Mouse (Mus musculus): ENCODE data around the gene Olfr606. TPM values are rescaled to one million over a fixed set of nuclear protein-coding genes. Genes with fewer than 3 reads are reported as not detected.
"Not testable (repeated sequence)": the region's sequence is repeated elsewhere in the genome, so short reads cannot be mapped to it uniquely, and the experiment has no call there.

Olfr606 gene
- not detected in 2 replicates for polyA plus RNA-seq (2014; fragmentation: Nextera tagmentation; extraction: Ambion mirVana)

DNA sequence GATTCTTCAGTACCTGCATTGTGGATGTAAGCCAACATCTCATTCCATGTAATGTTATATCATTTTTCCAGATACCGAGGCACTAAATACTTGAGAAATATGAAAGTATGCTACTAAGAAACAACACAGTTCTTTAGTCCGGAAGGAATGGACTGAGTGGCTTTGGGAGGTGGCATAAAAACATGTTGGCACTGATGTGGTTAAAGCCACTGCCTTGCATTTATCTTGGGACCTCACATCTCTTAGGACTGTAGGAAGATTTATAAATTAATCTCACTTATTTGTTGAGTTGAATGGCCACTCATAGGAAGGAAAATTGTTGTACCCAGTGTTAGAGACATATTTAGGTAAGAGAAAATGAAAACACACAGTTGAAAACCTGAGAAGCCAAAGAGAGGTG lies at the start of gene Olfr606:
Gene Olfr606, plus strand, starts transcription at position 301 of the 400 bp plus-strand sequence.
- Histone ChIP-seq H3K27ac (ENCODE audit: low read depth) (no peak within 1 kb of the TSS), H3K36me3 (ENCODE audit: control insufficient read depth, insufficient read depth, low read length) (no peaks in the 10 kb centered on the region)

DNA sequence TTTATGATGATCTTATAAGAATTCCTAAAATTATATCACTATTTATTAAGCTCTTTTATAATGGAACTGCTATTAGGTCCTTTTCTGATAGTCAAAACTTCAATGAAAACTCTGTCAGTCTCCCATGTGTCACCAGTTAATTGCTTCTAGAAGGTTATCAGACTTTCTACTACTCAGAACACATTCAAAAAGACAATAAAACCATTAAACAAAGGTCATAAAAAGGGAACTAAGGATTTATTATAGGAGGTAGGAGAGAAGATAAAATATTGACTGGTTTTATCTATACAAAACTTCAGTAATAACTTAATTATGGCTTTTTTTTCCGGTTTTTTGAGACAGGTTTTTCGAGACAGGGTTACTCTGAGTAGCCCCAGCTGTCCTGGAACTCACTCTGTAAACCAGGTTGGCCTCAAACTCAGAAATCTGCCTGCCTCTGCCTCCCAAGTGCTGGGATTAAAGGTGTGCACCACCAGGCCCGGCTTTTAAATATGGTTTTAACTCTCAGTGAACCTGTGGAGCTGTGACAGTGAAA lies 42.3 kb upstream of the Olfr606 start:
- not testable (repeated sequence) for DNase-seq (ENCODE audit: low spot score); H3K9me3 ChIP-seq (ENCODE audit: control insufficient read depth, low read length); H3K4me2 ChIP-seq (ENCODE audit: low read length); H3K27ac ChIP-seq (ENCODE audit: low read depth); ATAC-seq (replicated peaks; ENCODE audit: low FRiP score, low TSS enrichment, low read depth); H3K36me3 ChIP-seq (ENCODE audit: control insufficient read depth, insufficient read depth, low read length); H3K27me3 ChIP-seq (replicated peaks; ENCODE audit: control insufficient read depth, insufficient read depth, low read length); H3K4me1 ChIP-seq (replicated peaks; ENCODE audit: control insufficient read depth, insufficient read depth, low read length); H3K4me3 ChIP-seq (ENCODE audit: low read depth, low read length); H3K9ac ChIP-seq (ENCODE audit: low read length)
- WGBS, result 58% methylated on average over 3 of the region's 3 CpGs

More for the DNA sequence above, at the start of gene Olfr606:
- 90% methylated on average over 2 of the region's 2 CpGs for WGBS
- ATAC-seq (replicated peaks; ENCODE audit: low FRiP score, low TSS enrichment, low read depth) (no peak), DNase-seq (ENCODE audit: low spot score) (no peak)
- no peak within 1 kb of the TSS for H3K4me2 ChIP-seq (ENCODE audit: low read length)
- H3K9ac ChIP-seq (ENCODE audit: low read length), result no peak within 1 kb of the TSS
- H3K27me3 ChIP-seq (replicated peaks; ENCODE audit: control insufficient read depth, insufficient read depth, low read length), result no peaks in the 10 kb centered on the region
- no peak within 1 kb of the TSS for H3K4me3 ChIP-seq (ENCODE audit: low read depth, low read length)
- H3K9me3 ChIP-seq (ENCODE audit: control insufficient read depth, low read length), result no peaks in the 10 kb centered on the region
- H3K4me1 ChIP-seq (replicated peaks; ENCODE audit: control insufficient read depth, insufficient read depth, low read length), result no peaks in the 10 kb centered on the region

DNA sequence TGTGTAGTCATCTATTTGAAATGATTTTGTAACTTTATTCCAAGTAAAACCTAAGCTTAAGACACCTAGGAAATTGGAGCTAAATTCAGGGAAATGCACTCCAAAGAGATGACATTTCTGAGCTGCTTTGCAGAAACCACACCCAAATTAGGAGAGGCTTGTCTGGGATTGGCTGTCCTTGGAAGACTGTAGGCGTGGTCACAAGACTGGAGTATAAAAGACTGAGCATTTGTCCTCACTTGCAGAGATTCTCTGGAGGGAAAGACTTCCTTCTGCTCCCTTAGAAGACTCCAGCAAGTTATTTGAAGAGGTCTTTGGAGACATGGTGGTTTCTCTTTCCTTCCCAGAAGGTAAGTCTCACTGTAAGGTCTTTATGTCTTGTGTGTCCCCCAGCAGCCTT lies 34.1 kb upstream of the Olfr606 start, which contains the start of gene Usp17lc:
Gene Usp17lc, plus strand, starts transcription at position 301 of the 400 bp plus-strand sequence.
- not testable (repeated sequence) for H3K4me3 ChIP-seq (ENCODE audit: low read depth, low read length); H3K4me1 ChIP-seq (replicated peaks; ENCODE audit: control insufficient read depth, insufficient read depth, low read length); ATAC-seq (replicated peaks; ENCODE audit: low FRiP score, low TSS enrichment, low read depth); DNase-seq (ENCODE audit: low spot score); H3K9me3 ChIP-seq (ENCODE audit: control insufficient read depth, low read length); H3K27ac ChIP-seq (ENCODE audit: low read depth); H3K9ac ChIP-seq (ENCODE audit: low read length); H3K27me3 ChIP-seq (replicated peaks; ENCODE audit: control insufficient read depth, insufficient read depth, low read length); H3K36me3 ChIP-seq (ENCODE audit: control insufficient read depth, insufficient read depth, low read length); H3K4me2 ChIP-seq (ENCODE audit: low read length)
- WGBS, result 90% methylated on average over 1 of the region's 1 CpGs

DNA sequence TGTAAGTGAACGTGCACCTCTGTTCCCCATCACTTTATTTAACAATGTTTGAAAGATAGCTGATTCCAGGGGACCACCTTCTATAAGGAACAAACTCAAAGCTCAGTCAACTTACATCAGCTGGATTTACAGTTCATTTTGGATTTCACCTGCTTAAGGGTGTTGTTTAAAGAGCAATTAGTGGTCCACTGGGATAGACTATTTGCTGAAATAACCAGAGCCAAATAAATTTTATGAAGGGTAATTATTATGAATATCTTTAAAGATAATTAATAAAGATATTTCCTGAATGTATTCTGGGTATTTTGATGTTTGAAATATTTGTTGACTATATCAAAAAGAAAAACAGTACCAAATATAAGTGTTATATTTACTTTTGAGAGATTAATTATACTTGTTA lies 3.5 kb upstream of the Olfr606 start, which contains the start of gene Olfr605:
Gene Olfr605, minus strand, starts transcription at position 101 of the 400 bp plus-strand sequence.
- H3K9me3 ChIP-seq (ENCODE audit: control insufficient read depth, low read length), result no peaks in the 10 kb centered on the region
- no peaks in the 10 kb centered on the region for H3K4me1 ChIP-seq (replicated peaks; ENCODE audit: control insufficient read depth, insufficient read depth, low read length)
- no peak for DNase-seq (ENCODE audit: low spot score)
- H3K36me3 ChIP-seq (ENCODE audit: control insufficient read depth, insufficient read depth, low read length), result no peaks in the 10 kb centered on the region
- no peak within 1 kb of the TSS for H3K4me3 ChIP-seq (ENCODE audit: low read depth, low read length)
- H3K27ac ChIP-seq (ENCODE audit: low read depth), result no peak within 1 kb of the TSS
- no peaks in the 10 kb centered on the region for H3K27me3 ChIP-seq (replicated peaks; ENCODE audit: control insufficient read depth, insufficient read depth, low read length)
- H3K4me2 ChIP-seq (ENCODE audit: low read length), result no peak within 1 kb of the TSS
- WGBS, result 91% methylated on average over 1 of the region's 1 CpGs
- no peak for ATAC-seq (replicated peaks; ENCODE audit: low FRiP score, low TSS enrichment, low read depth)
- no peak within 1 kb of the TSS for H3K9ac ChIP-seq (ENCODE audit: low read length)

DNA sequence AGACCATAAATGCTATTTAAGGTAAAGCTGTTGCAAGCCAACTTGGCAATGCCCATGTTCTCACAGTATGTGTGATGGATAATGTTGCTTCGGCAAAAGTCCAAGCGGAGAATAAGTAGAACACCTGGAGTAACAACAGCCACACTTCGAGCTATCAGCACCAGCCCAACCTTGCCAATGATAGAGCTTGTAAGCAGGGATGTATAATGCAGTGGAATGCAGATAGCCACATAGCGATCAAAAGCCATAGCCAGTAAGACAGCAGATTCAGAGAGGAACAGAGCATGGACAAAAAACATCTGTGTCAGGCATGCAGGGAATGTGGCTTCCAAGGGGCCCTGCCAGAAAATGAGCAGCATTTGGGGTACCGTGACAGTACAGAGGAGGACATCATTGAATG lies 11.7 kb downstream of the Olfr606 start:
- Histone ChIP-seq H3K4me3 (ENCODE audit: low read depth, low read length) (no peak overlapping the region), H3K36me3 (ENCODE audit: control insufficient read depth, insufficient read depth, low read length) (no peaks in the 10 kb centered on the region), H3K27me3 (replicated peaks; ENCODE audit: control insufficient read depth, insufficient read depth, low read length) (no peaks in the 10 kb centered on the region), H3K27ac (ENCODE audit: low read depth) (no peak overlapping the region), H3K9ac (ENCODE audit: low read length) (no peak overlapping the region), H3K4me1 (replicated peaks; ENCODE audit: control insufficient read depth, insufficient read depth, low read length) (no peaks in the 10 kb centered on the region), H3K9me3 (ENCODE audit: control insufficient read depth, low read length) (no peaks in the 10 kb centered on the region), H3K4me2 (ENCODE audit: low read length) (no peak overlapping the region)
- 81% methylated on average over 5 of the region's 5 CpGs for WGBS
- ATAC-seq (replicated peaks; ENCODE audit: low FRiP score, low TSS enrichment, low read depth) (no peak), DNase-seq (ENCODE audit: low spot score) (no peak)

DNA sequence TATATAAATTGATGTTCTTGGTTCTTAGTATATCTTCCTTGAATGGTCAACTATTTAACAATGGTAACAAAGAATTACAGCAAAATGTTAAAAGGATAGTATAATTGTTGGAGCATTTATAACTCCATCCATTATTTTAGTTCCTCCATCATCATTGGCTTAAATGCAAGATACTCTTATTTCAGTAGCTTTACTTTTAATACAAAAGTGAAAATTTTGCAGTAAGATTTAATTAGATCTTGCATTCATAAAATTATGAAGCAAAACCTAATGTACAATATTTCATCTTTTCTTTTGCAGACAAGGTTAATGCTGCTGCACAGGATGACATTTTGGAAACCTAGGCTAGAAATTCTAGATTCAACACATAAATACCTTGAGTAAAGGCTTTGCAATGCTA lies 20.7 kb downstream of the Olfr606 start, which contains the start of gene Olfr608:
Gene Olfr608, plus strand, starts transcription at position 301 of the 400 bp plus-strand sequence.
- ATAC-seq (replicated peaks; ENCODE audit: low FRiP score, low TSS enrichment, low read depth), result no peak
- Histone ChIP-seq H3K4me1 (replicated peaks; ENCODE audit: control insufficient read depth, insufficient read depth, low read length) (no peaks in the 10 kb centered on the region), H3K4me2 (ENCODE audit: low read length) (no peak within 1 kb of the TSS), H3K36me3 (ENCODE audit: control insufficient read depth, insufficient read depth, low read length) (no peaks in the 10 kb centered on the region), H3K27ac (ENCODE audit: low read depth) (no peak within 1 kb of the TSS), H3K27me3 (replicated peaks; ENCODE audit: control insufficient read depth, insufficient read depth, low read length) (no peaks in the 10 kb centered on the region), H3K4me3 (ENCODE audit: low read depth, low read length) (no peak within 1 kb of the TSS), H3K9me3 (ENCODE audit: control insufficient read depth, low read length) (no peaks in the 10 kb centered on the region), H3K9ac (ENCODE audit: low read length) (no peak within 1 kb of the TSS)
- DNase-seq (ENCODE audit: low spot score), result no peak

DNA sequence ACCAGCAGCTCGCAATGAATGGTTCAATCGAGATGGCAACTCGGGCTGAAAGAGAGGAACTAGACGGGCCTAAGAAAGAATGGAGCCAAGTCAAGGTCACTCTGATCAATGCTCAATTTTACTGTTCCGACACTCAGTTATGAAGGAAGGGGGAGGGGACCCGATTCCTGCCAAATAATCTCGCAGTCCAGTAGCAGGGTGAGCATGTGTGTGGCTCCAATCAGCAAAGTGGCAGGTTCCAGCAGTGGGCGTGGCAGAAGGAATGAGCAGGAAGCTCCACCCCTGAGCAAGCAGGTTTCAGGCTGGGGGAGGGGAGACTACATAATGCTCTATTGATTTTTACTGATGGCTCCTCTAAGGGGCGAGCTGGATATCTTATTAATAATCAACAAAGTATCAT lies 28.3 kb downstream of the Olfr606 start:
- not testable (repeated sequence) for ATAC-seq (replicated peaks; ENCODE audit: low FRiP score, low TSS enrichment, low read depth); H3K4me2 ChIP-seq (ENCODE audit: low read length); H3K4me1 ChIP-seq (replicated peaks; ENCODE audit: control insufficient read depth, insufficient read depth, low read length); H3K4me3 ChIP-seq (ENCODE audit: low read depth, low read length); H3K9ac ChIP-seq (ENCODE audit: low read length); DNase-seq (ENCODE audit: low spot score); H3K9me3 ChIP-seq (ENCODE audit: control insufficient read depth, low read length); H3K36me3 ChIP-seq (ENCODE audit: control insufficient read depth, insufficient read depth, low read length); H3K27me3 ChIP-seq (replicated peaks; ENCODE audit: control insufficient read depth, insufficient read depth, low read length); H3K27ac ChIP-seq (ENCODE audit: low read depth)
- 81% methylated on average over 9 of the region's 9 CpGs for WGBS

DNA sequence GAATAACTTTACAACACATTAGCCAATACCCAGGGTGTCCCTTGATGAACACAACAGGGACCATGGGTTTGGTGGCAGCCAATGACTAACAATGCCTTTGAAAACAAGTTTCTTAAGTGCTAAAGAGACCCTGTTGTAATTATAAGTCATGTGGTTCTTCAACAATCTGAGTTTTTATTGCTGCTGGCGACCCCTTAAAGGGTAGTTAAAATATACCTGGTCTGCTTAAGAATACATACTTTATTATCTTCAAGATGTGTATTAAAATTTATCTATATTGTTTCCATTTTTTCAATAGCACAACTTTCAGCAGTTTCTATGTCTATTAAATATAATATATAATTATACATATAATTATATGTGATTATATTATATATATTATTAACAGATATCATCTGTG lies 49.1 kb downstream of the Olfr606 start, which contains the start of gene Olfr609:
Gene Olfr609, minus strand, starts transcription at position 101 of the 400 bp plus-strand sequence.
- Histone ChIP-seq H3K9ac (ENCODE audit: low read length) (no peak within 1 kb of the TSS), H3K4me2 (ENCODE audit: low read length) (no peak within 1 kb of the TSS), H3K9me3 (ENCODE audit: control insufficient read depth, low read length) (no peaks in the 10 kb centered on the region), H3K27ac (ENCODE audit: low read depth) (no peak within 1 kb of the TSS), H3K36me3 (ENCODE audit: control insufficient read depth, insufficient read depth, low read length) (no peaks in the 10 kb centered on the region), H3K4me3 (ENCODE audit: low read depth, low read length) (no peak within 1 kb of the TSS), H3K27me3 (replicated peaks; ENCODE audit: control insufficient read depth, insufficient read depth, low read length) (no peaks in the 10 kb centered on the region), H3K4me1 (replicated peaks; ENCODE audit: control insufficient read depth, insufficient read depth, low read length) (no peaks in the 10 kb centered on the region)
- ATAC-seq (replicated peaks; ENCODE audit: low FRiP score, low TSS enrichment, low read depth), result no peak
- DNase-seq (ENCODE audit: low spot score), result no peak
- WGBS, result 51% methylated on average over 1 of the region's 1 CpGs
